Mouse (Mus musculus): ENCODE measurements at regions not wholly inside any gene's neighbourhood (a gene's known extent, or its start where the extent isn't known, plus 50 kb on each side); places are given as distances from the start of the nearest gene placed in this dataset.

DNA sequence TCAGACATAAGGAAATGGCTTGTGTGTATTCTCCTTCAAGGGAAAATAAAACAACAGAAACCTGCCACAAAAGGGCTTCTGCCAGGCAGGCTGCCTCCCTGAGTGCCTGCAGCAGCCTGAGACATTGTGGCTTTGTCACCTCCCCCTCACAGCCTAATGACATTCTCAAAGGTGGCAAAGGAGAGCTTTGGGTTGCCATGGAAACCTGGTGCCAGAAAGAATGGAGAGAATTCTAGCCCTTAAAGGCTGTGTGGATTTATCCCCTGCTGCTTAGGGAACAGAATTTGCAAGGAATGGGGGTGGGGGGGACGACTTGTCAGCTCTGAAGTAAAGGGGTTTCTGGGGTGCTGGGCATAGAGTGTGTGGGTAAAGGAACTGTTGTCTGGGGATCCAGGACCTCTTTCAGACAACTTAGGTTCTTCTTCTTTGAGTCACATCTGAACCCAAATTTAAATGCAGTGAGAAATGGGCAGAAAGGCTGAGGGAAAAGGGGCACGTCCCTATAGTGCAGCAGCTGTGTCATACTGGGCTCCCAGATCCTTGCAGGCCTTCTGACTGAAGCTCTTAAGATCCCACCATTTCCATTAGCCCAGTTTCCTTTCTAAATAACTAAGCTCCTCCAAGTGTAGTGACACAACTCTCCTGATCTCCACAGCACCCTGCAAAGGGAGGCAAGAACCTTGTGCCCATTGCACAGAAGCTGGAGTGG lies 86.8 kb downstream of the Il9r start:
- Histone ChIP-seq H3K4me2 (peak overlapping the region; percentile 39), H3K36me3 (replicated peaks) (no peaks in the 10 kb centered on the region), H3K9me3 (peaks cover 11% of the 10 kb centered on the region; the same call in 1 of the 2 replicates), H3K9ac (peak overlapping the region; percentile 33; the same call in 1 of the 2 replicates), H3K27me3 (peaks cover 17% of the 10 kb centered on the region), H3K4me1 (peaks cover 52% of the 10 kb centered on the region), H3K27ac (peak overlapping the region; percentile 93), H3K4me3 (replicated peaks) (no peak overlapping the region)
- peak; percentile 95 for ATAC-seq (ENCODE audit: low FRiP score)
- 7% methylated on average over 2 of the region's 2 CpGs for WGBS

DNA sequence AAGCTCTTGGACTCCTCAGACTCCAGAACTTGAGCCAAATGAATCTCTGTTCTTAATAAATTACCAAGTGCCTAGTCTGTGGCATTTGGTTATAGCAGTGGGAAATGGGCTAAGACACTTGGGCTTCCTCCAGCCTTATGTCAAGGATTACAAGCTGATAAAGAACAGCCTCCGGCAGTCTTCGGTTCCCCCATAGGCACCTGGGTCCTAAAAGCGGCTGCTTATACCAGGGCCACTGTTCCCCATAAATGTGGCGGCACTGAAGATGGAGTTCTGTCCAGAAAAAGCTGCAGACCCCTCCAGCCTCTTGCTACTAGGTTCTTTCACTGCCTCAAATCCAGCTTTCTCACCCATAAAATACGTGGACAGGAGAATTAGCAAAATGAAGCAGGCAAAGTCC lies 87.6 kb downstream of the Il9r start:
- Histone ChIP-seq H3K4me1 (peaks cover 54% of the 10 kb centered on the region), H3K27ac (peak overlapping the region; percentile 93), H3K27me3 (peaks cover 21% of the 10 kb centered on the region), H3K9me3 (peaks cover 11% of the 10 kb centered on the region; the same call in 1 of the 2 replicates), H3K9ac (peak overlapping the region; percentile 33; the same call in 1 of the 2 replicates), H3K4me2 (peak overlapping the region; percentile 39), H3K36me3 (replicated peaks) (no peaks in the 10 kb centered on the region), H3K4me3 (replicated peaks) (no peak overlapping the region)
- ATAC-seq (ENCODE audit: low FRiP score), result peak; percentile 11; the same call in 1 of the 2 replicates
- 4% methylated on average over 5 of the region's 5 CpGs for WGBS

- H3K27ac ChIP-seq, result 0 out of 2 replicates have a peak overlapping the region, but pooled peaks have one; percentile 48
- no peak overlapping the region for H3K9ac ChIP-seq
- peaks cover 19% of the 10 kb centered on the region for H3K27me3 ChIP-seq
- ATAC-seq (ENCODE audit: low FRiP score), result no peak
- no peak overlapping the region for H3K4me3 ChIP-seq (replicated peaks)
- peaks cover 11% of the 10 kb centered on the region; the same call in 1 of the 2 replicates for H3K9me3 ChIP-seq
- no peak overlapping the region for H3K4me2 ChIP-seq
- 41% methylated on average over 3 of the region's 3 CpGs for WGBS
- peaks cover 48% of the 10 kb centered on the region for H3K4me1 ChIP-seq
- no peaks in the 10 kb centered on the region for H3K36me3 ChIP-seq (replicated peaks)
These were observed 88.2 kb downstream of the Il9r start for GRCm38 (mm10) chr11:32111841-32112240.

- peaks cover 61% of the 10 kb centered on the region for H3K4me1 ChIP-seq
- peaks cover 11% of the 10 kb centered on the region; the same call in 1 of the 2 replicates for H3K9me3 ChIP-seq
- no peak overlapping the region for H3K4me3 ChIP-seq (replicated peaks)
- no peak overlapping the region for H3K27ac ChIP-seq
- peaks cover 20% of the 10 kb centered on the region for H3K27me3 ChIP-seq
- 100% methylated on average over 3 of the region's 3 CpGs for WGBS
- ATAC-seq (ENCODE audit: low FRiP score), result no peak
- H3K4me2 ChIP-seq, result no peak overlapping the region
- no peak overlapping the region for H3K9ac ChIP-seq
- H3K36me3 ChIP-seq (replicated peaks), result no peaks in the 10 kb centered on the region
These were observed 90.2 kb downstream of the Il9r start for GRCm38 (mm10) chr11:32109911-32110310.
